Mouse (Mus musculus): ENCODE results near the gene Ube2v1.

Gene Ube2v1

GRCm38 (mm10) chr2:167633537-167633872 is 1.6 kb upstream of the Ube2v1 start:
- ChIA-PET CTCF (no interaction called here), POLR2A (interaction anchor here in 2 of 4 experiments (1.0 to 1.3 kb wide), 2 partner anchors 14 to 28 kb away, joined by 3 to 4 read pairs; partner anchors contain the start of gene Gm20431 (in 1 of the 2))

DNA sequence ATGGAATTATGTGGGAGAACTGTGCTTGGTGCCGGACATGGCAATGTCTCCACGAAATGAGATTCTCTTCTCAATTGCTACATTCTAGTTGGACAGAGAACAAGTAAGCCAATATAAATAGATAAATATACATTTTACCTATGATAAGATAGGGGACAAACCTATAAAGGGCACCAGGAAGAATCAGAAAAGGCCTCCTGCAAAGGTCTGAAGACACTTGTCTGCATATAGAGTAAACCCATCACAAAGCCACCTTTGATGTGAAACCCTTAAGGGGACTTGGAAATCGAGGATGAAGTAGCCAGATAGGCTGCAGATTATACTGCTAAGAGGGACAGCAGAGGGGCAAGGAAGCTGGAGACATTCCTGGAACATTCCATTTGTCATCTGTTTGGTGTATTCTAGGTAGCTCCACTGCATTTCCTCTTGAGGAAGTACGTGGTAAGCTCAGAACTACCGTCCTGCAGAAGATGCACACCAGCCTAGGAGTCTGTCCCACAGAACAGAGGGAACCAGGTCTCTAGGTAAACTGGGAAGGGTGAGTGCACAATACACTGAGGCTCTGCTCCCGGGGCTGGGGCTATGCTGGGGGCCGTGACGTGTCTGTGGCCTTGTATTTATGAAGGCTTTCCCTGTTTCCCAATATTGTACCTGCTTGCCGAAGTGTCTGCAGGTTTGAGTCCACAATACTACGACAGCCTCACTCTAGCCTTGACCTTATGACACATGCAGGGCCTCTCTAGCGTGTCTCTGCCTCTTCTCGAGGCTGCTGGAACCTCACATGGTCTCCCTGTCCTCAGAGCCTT is 1.0 kb upstream of the Ube2v1 start:
- ChIA-PET CTCF (interaction anchor here in 2 of 4 experiments (0.6 to 1.0 kb wide), 2 partner anchors 48 to 99 kb away, joined by 4 to 7 read pairs; no protein-coding TSS in a partner anchor), POLR2A (interaction anchor here in 3 of 4 experiments (0.5 to 1.4 kb wide), 9 partner anchors 13 to 210 kb away, joined by 3 to 5 read pairs (median 3); partner anchors contain the start of gene Gm20431 (in 2 of the 3))

DNA sequence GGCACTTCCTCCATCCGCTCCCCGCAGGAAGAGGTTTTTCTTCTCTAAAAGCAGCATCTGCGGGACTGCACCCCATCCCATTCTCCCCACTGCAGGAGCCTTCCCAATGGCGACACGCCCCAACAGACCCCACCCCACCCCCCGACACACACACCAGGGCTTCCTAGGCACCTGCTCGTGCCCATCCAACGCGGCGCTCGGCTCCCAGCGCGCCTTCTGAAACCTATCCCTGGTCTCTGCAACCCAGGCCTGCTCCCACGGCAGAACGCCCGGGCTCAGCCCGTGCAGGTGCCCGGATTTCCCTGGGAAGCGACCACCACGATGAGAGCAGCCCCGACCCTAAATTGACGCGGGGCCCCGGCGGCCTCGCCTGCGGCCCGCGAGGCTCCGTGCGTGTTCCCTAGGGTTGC is 709 bp downstream of the Ube2v1 start:
- POLR2A ChIA-PET, result interaction anchor here in 1 of 4 experiments (0.9 to 9.3 kb wide), 3 partner anchors 10 to 91 kb away, joined by 3 to 76 read pairs (median 6); no protein-coding TSS in a partner anchor
- CTCF ChIA-PET, result no interaction called here

GRCm38 (mm10) chr2:167630421-167630820 is 1.5 kb downstream of the Ube2v1 start:
- POLR2A ChIA-PET, result interaction anchor here in 1 of 4 experiments (1.3 to 9.3 kb wide), 4 partner anchors 10 to 99 kb away, joined by 3 to 76 read pairs (median 8); no protein-coding TSS in a partner anchor
- CTCF ChIA-PET, result interaction anchor here in 1 of 4 experiments (1.0 kb wide), 1 partner anchor 98 kb away, joined by 3 read pairs; no protein-coding TSS in a partner anchor

DNA sequence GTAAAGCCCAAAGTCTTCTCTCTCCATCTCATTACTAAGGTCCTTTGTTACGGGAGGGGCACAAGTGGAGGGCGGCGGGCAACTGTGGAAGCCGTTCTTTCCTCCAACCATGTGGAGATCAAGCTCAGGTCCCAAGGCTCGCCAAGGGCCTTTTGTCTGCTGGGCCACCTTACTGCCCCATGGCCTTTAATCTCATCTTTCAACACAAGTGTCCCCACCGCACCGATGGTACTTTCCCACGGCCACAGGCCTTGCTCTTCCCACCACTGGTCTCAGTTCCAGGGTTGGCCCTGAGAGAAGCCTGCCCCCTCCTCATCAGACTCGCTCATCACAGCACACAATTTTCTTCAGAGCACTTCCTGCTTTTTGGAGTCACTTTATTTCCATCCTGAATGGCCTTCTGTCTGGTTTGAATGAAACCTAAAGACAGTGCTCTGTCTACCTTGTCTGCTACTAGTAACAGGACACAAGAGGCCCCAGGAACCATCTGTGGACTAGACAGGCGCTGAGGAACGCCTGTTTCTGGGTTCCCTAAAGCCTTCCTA is 2.2 kb downstream of the Ube2v1 start:
- ChIA-PET CTCF (interaction anchor here in 1 of 4 experiments (1.0 to 1.2 kb wide), 3 partner anchors 49 to 98 kb away, joined by 3 read pairs; no protein-coding TSS in a partner anchor), POLR2A (interaction anchor here in 2 of 4 experiments (1.2 to 9.3 kb wide), 5 partner anchors 9 to 127 kb away, joined by 3 to 76 read pairs (median 6); no protein-coding TSS in a partner anchor)

DNA sequence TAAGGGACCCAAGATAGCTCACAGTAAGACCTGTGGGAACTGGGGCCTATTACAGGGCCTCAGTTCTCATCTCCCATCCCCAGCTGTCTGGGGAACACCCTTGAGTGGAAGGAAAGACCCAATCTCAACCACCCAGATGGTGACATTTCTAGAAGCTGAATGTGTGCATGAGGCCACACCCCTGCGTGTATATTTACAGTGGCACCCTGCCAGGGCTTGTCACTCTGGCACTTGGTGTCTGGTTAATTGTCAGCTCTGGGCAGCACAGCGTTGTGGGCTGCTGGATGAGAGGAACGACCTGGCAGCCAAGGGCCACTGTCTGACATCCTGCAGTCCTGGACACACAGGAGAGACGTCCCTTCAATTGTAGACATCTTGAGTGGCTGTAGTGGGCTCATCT is 3.0 kb downstream of the Ube2v1 start:
- POLR2A ChIA-PET, result interaction anchor here in 3 of 4 experiments (0.8 to 9.3 kb wide), 6 partner anchors 8 to 126 kb away, joined by 3 to 76 read pairs (median 4); partner anchors contain the start of gene Gm20431 (in 1 of the 3)
- CTCF ChIA-PET, result interaction anchor here in 2 of 4 experiments (0.7 to 1.2 kb wide), 3 partner anchors 14 to 96 kb away, joined by 3 read pairs; no protein-coding TSS in a partner anchor

DNA sequence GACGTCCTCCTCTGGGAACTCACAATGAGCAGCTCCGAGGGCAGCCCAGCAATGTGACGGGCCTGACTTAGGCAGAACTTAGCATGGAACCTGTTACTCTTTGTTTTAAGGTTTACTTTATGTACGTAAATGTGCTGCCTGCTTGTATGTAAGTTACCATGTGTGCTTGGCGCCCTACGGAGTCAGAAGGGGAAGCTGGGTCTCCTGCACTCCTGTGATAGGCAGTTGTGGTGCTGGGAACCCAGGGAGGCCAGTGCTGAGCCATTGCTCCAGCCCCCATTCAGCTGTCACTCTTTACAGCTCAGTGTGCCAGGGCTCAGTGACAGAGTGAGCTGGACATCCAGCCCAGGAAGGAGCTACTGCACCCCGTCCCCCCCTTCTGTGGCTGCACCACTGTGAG is 4.9 kb downstream of the Ube2v1 start:
- ChIA-PET POLR2A (interaction anchor here in 3 of 4 experiments (0.6 to 9.3 kb wide), 18 partner anchors 9 to 1396 kb away, joined by 3 to 76 read pairs (median 3); no protein-coding TSS in a partner anchor), CTCF (interaction anchor here (0.5 to 1.6 kb wide), 15 partner anchors 10 to 1409 kb away, joined by 3 to 5 read pairs (median 3); partner anchors contain the start of genes Gm20431 (in 1 of the 4) and Snai1 (in 1 of the 4))

- ChIA-PET CTCF (interaction anchor here in 3 of 4 experiments (0.5 to 1.6 kb wide), 7 partner anchors 20 to 1405 kb away, joined by 3 to 8 read pairs (median 4); partner anchors contain the start of gene Ptpn1 (in 1 of the 3)), POLR2A (interaction anchor here (0.5 to 9.3 kb wide), 12 partner anchors 11 to 201 kb away, joined by 3 to 76 read pairs (median 3); partner anchors contain the start of gene Gm20431 (in 1 of the 4))
Measured at GRCm38 (mm10) chr2:167625670-167626069, 6.2 kb downstream of the Ube2v1 start.

DNA sequence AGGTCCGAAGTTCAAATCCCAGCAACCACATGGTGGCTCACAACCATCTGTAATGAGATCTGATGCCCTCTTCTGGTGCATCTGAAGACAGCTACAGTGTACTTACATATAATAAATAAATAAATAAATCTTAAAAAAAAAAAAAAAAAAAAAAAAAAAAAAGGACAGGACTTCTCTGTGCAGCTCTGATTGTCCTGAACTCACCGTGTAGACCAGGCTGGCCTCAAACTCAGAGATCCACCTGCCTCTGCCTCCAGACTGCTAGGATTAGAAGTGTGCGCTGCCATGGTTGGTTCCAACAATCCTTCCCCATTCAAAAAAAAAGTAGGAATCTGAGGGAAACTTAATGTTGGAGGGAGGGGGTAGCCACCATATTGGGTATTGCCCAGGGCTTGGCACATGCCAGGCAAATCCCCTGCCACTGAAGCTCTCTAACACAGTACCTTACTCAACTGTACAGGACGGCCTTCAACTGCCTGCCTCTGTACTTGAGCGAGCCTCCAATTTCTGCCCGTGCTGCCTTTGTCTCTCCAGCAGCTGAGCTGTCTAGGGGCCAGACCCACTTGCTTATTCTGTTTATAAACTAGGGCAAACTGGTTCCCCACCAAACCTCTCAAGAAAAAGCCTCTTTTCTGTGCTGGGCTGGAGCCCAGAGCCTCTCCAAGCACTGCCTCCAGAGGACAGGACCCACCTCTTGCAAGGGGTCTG is 7.4 kb downstream of the Ube2v1 start:
- CTCF ChIA-PET, result interaction anchor here in 3 of 4 experiments (0.7 to 1.6 kb wide), 8 partner anchors 19 to 308 kb away, joined by 3 to 12 read pairs (median 4); partner anchors contain the start of gene Ptpn1 (in 1 of the 3)
- POLR2A ChIA-PET, result interaction anchor here in 3 of 4 experiments (0.6 to 9.3 kb wide), 10 partner anchors 10 to 325 kb away, joined by 3 to 76 read pairs (median 3); no protein-coding TSS in a partner anchor

GRCm38 (mm10) chr2:167622965-167623364 is 8.9 kb downstream of the Ube2v1 start:
- POLR2A ChIA-PET, result interaction anchor here in 2 of 4 experiments (0.6 to 9.3 kb wide), 5 partner anchors 8 to 200 kb away, joined by 3 to 76 read pairs (median 4); no protein-coding TSS in a partner anchor
- CTCF ChIA-PET, result interaction anchor here in 3 of 4 experiments (0.6 to 1.3 kb wide), 5 partner anchors 52 to 103 kb away, joined by 3 to 13 read pairs (median 4); no protein-coding TSS in a partner anchor

- ChIA-PET POLR2A (interaction anchor here in 3 of 4 experiments (0.6 to 9.3 kb wide), 8 partner anchors 7 to 342 kb away, joined by 3 to 76 read pairs (median 4); no protein-coding TSS in a partner anchor), CTCF (interaction anchor here in 2 of 4 experiments (0.6 to 3.2 kb wide), 8 partner anchors 53 to 269 kb away, joined by 3 to 13 read pairs (median 4); no protein-coding TSS in a partner anchor)
Measured at GRCm38 (mm10) chr2:167622352-167622751, 9.5 kb downstream of the Ube2v1 start.

DNA sequence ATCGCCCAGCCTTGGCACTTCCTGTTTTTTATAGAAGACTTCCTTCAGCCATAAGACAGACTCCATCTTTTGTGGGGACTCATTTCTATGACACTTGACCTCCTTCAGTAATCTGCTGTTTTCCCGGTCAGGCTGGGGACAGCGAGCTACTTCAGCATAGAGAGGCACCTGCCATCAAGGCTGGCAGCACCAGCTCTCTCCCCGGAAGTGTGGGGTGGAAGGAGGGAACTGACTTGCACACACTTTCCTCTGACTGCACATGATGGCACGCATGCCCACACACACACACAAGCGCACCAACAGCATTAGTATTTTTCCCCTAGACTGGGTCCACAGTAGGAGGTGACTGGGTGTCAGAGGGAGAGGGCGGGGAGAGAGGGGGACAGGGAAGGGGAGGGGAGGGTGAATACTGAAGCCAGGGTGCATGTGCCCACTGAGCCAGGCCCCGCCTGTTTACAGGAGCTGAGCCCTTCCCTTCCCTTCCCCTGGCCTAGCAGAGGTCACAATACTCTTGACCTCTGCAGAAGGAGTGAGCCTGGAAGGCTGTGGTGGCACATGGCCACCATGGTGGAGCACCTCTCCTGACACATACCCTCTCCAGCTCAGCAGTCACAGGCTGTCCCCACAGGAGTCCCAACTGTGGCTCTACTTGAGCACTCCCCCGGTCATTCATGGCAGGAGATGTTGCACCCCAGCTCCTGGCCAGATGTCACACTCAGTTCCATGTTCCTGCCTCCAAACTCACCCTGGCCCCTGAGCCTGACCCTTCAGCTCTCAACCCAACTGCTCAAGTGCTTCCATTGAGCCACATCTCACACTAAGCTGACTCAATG is 10.4 kb downstream of the Ube2v1 start:
- ChIA-PET CTCF (interaction anchor here in 3 of 4 experiments (0.5 to 3.2 kb wide), 10 partner anchors 16 to 399 kb away, joined by 3 to 8 read pairs (median 3); no protein-coding TSS in a partner anchor), POLR2A (interaction anchor here in 3 of 4 experiments (0.6 to 2.8 kb wide), 12 partner anchors 7 to 343 kb away, joined by 3 to 10 read pairs (median 3); partner anchors contain the start of gene Cebpb (in 1 of the 3))

DNA sequence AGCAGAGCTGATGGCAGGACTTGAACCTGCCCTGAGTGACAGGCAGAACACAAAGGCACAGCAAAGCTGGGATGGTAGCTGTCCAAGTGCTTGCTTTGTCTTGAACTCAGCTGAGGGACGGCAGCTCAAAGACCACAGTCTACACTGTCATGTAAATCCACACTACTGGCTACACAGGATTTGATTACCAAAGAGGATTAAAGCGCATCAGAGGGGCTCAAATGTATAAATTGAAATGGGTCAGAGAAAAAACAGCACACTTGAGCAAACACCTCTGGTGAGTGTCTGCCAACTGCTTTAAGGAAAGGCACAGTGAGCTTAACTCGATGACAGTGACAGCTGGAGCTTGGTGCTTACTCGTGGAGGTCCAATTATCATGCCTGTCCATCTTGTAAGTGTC is 14.4 kb downstream of the Ube2v1 start:
- ChIA-PET POLR2A (interaction anchor here (0.6 to 7.9 kb wide), 12 partner anchors 9 to 196 kb away, joined by 3 to 76 read pairs (median 3); partner anchors contain the start of genes Gm20431 (in 1 of the 4), Slc9a8 (in 1 of the 4) and Snai1 (in 1 of the 4)), CTCF (interaction anchor here (0.6 to 2.7 kb wide), 13 partner anchors 9 to 278 kb away, joined by 3 to 10 read pairs (median 4); no protein-coding TSS in a partner anchor)

GRCm38 (mm10) chr2:167617034-167617433 is 14.9 kb downstream of the Ube2v1 start:
- ChIA-PET CTCF (interaction anchor here (0.5 to 2.7 kb wide), 13 partner anchors 10 to 278 kb away, joined by 3 to 10 read pairs (median 4); no protein-coding TSS in a partner anchor), POLR2A (interaction anchor here (0.6 to 7.9 kb wide), 9 partner anchors 10 to 123 kb away, joined by 3 to 76 read pairs (median 3); partner anchors contain the start of gene Snai1 (in 1 of the 4))

DNA sequence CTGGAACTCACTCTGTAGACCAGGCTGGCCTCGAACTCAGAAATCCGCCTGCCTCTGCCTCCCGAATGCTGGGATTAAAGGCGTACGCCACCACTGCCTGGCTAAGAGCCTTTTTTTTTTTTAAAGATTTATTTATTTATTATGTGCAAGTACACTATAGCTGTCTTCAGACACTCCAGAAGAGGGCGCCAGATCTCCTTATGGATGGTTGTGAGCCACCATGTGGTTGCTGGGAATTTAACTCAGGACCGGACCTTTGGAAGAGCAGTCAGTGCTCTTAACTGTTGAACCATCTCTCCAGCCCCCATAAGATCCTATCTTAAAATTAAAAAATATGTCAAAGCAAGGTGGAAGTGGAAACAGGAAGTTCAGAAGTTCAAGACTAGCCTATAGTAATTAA is 18.6 kb downstream of the Ube2v1 start:
- CTCF ChIA-PET, result interaction anchor here (0.5 to 2.6 kb wide), 19 partner anchors 8 to 233 kb away, joined by 3 to 14 read pairs (median 4); partner anchors contain the start of gene Snai1 (in 1 of the 4)
- POLR2A ChIA-PET, result interaction anchor here (0.6 to 7.9 kb wide), 7 partner anchors 8 to 85 kb away, joined by 3 to 76 read pairs (median 4); no protein-coding TSS in a partner anchor

GRCm38 (mm10) chr2:167612122-167612521 is 19.8 kb downstream of the Ube2v1 start:
- ChIA-PET POLR2A (interaction anchor here in 2 of 4 experiments (0.8 to 7.9 kb wide), 4 partner anchors 15 to 83 kb away, joined by 3 to 76 read pairs (median 4); partner anchors contain the start of gene Snai1 (in 1 of the 2)), CTCF (interaction anchor here in 2 of 4 experiments (1.0 to 2.0 kb wide), 4 partner anchors 63 to 80 kb away, joined by 3 to 6 read pairs (median 4); no protein-coding TSS in a partner anchor)
